Mouse (Mus musculus): Measurements from ENCODE around the gene Llgl2.
"Not testable (repeated sequence)": the region's sequence is repeated elsewhere in the genome, so short reads cannot be mapped to it uniquely, and the experiment has no call there.

Llgl2 gene

DNA sequence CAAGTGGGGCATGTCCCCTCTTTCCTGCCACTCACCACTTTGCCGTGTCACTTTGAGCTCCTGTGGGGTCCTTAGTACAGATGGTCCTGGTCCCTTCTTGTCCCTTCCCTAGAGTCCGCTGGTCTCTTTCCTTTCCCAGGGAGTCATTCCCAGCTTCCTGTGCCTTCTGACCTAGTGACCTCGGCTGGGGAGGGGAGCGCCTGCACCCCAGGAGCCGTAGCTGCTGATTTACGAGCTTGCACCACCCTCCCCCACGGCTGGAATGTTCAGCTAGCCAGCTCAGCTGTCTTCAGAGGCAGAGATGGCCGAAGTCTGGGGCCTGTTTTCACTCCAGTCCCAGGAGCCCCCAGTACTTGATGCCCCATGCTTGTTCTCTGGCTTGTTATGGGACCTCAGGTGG lies 8.7 kb downstream of the Llgl2 start:
- in situ Hi-C loops (cut with MboI; ENCODE audit: low sequenced_read_pairs): no loop called here

DNA sequence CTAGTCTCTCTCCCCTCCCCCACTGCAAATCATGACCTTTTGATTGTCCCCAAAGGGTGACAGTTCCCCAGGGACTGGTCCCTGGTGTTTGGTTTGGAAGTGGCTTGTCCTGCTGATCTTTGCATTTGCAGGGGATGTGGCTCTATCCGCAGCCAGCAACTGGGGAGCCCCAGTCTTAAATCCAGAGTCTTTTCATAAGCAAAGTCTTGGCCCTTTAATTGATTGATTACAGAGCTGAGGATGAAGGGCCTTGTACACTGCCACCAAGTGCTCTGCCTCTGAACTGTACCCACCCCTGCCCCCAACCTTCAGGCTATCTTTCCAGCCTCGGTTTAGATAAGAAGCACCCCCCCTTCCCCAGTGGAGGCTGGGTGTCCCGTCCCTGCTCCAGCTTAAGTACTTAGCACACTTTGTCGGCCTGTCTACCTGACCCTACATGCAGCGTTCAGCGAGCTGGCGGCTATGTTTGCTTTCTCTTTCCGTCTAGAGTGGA lies 9.2 kb downstream of the Llgl2 start:
- in situ Hi-C loops (cut with MboI; ENCODE audit: low sequenced_read_pairs): no loop called here

DNA sequence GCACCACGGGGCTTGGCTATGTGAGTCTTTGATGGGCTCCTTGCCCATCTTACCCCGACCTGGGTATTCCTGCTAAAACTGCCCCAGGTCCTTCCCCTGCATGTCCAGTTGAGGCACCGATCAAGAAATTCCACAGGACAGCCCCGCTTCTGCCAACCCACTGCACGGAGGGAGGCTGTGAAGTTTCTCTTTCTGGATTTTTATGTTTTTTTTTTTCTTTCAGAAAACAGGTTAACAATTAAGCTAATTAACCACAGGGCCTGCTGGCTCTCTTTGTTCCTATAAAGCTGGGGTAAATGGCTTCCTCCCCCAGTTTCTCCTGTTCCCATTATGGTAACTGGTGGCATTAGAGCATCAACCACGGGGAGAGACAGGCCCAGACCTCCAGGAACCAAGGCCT lies 10.2 kb downstream of the Llgl2 start:
- in situ Hi-C loops (cut with MboI; ENCODE audit: low sequenced_read_pairs): no loop called here

DNA sequence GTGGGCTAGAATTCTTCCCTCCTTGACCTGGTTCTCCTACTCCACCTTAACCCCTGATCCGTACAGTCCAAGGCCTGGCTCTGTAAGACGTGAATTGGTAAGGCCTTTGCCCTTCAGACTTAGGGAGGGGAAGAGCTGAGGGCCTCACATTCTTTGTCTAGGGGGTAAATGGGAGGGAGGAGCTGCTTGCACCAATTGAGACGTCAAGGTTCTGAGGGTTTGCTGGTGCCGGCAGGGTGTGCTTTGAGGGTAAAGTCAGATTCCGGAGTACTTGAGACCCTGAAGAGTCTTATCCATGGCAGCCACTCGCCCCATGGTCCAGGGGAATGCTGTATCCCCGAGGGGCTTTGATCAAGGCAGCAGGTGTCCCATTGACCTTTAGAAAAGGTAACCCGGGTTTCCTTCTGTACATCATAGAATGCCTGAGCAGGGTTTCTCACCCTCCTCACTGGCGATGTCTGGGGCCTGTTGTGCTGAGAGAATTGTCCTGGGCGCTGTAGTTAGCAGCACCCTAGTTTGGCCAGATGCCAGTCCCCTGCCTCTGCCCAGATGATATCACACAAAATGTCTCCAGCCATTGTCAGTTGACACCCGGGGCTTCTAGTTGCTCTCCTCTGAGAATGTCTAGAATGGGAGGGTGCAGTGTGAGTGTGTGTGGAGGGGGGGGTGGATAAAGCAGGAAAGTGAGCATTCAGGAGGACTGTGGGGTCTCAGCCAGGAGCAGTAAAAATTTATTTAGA lies 13.0 kb downstream of the Llgl2 start:
- in situ Hi-C loops (cut with MboI; ENCODE audit: low sequenced_read_pairs): no loop called here

DNA sequence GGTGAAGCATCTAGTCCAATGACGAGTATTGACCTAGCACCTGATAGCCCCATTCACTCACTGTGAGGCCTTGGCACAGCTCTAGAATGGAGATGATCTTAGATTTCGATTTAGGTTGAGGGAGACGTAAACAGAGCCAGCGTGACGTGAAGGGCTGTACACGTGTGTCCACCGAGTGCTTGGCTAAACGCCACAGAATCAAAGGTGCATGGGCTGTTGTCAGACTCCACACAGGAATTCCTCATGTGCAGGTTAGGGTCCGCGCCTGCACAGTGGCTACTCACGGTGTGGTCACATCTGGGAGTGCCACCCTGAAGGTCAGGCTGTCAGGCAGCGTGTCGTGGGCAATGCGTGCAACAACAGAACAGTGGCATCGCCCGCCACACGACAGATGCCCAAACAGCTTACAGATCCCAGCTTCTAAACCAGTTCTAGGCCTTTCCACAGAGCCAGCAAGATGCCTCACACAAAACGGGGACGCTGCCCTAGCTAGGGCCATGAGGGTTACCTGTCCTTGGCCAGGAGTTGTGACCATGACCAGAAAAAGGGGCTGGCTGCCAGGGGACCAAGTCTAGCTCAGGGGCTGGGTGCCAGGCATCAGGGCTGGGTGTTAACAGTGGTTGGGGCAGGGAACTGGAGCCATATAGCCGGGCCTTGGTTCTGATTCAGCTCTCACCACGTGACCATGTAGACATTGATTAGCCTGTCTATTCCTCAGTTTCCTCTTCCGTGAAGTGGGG lies 13.9 kb downstream of the Llgl2 start:
- in situ Hi-C loops (cut with MboI; ENCODE audit: low sequenced_read_pairs): no loop called here

DNA sequence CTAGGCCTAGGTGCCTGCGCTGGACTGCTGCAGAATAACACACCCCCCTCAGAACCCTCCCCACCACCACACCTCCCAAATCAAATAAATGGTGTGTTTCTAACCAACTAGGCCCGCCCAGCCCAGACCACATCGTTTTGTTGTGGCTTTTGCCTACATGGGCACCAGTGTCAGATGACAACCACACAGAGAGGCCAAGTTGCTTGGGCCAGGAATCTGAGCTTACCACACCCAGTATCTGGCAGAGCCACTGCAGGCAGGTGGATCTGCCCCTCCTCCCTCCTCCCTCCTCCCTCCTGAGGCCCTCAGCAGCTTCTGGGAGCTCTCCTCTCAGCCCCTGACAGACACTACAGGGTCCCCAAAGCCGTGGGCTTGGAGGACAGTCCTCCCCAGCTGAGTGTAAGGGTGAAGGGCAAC lies 15.1 kb downstream of the Llgl2 start:
- in situ Hi-C loops (cut with MboI; ENCODE audit: low sequenced_read_pairs): no loop called here

DNA sequence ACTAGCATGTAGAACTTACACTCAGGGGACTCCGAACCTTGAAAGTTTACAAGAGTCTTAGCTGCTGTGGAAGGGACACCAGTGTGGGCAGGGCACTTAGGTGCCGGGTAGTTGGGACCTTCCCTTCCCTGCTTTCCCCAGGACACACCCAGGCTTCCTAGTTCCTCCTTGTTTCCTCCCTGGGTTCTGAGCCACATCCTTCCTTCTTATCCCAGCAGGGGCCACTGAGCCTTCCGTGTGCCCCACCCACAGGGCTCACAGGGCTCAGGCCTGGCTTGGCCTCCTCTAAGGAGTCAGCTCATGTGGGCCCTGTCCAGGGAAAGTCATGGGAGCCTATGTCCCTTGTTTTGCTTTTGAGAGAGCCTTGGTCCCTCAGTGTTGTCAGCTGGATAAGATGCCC lies 15.9 kb downstream of the Llgl2 start:
- in situ Hi-C loops (cut with MboI; ENCODE audit: low sequenced_read_pairs): no loop called here

DNA sequence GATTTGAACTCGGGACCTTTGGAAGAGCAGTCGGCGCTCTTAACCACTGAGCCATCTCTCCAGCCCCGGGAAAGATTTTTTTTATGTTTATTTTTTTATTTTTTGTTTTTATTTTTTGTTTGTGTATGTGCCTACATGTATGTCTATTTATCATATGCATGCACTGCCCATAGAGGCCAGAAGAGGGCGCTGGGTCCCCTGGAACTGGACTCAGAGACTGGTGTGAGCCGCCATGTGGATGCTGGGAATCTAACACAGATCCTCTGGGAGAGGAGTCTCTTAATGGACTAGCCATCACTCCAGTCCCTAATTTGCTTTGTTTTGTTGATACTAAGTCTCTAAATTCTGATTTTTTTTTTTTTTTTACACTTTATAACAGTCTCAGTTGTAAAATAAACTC lies 17.2 kb downstream of the Llgl2 start:
- in situ Hi-C loops (cut with MboI; ENCODE audit: low sequenced_read_pairs): no loop called here

DNA sequence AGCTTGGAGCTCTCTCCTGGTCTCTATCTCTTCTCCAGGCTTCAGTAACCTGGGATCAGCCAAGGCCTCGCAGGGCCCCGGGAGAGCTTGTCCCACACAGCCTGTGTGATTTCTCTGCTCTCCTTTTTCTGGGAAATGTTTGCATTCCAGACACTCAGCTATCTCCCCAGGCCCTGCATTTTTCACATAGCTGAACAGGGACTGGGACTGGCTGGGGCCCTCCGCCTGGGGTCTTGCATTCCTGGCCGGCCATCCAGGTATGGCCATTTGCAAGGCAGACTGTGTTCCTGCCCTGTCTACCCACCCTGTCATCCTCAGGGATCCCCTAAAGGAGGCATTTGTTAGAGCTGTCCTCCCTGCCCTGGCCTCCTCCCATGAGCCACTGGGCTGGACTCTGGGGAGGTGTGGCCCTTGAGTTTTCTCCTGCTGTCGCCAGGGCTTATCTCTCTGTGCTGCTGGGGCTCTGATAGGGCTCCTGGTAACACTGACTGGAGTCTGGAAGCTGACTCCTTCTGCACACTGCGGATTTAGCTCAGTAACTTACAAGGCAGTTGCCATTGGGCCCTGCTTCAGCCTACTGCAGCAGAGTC lies 18.2 kb downstream of the Llgl2 start:
- in situ Hi-C loops (cut with MboI; ENCODE audit: low sequenced_read_pairs): no loop called here

DNA sequence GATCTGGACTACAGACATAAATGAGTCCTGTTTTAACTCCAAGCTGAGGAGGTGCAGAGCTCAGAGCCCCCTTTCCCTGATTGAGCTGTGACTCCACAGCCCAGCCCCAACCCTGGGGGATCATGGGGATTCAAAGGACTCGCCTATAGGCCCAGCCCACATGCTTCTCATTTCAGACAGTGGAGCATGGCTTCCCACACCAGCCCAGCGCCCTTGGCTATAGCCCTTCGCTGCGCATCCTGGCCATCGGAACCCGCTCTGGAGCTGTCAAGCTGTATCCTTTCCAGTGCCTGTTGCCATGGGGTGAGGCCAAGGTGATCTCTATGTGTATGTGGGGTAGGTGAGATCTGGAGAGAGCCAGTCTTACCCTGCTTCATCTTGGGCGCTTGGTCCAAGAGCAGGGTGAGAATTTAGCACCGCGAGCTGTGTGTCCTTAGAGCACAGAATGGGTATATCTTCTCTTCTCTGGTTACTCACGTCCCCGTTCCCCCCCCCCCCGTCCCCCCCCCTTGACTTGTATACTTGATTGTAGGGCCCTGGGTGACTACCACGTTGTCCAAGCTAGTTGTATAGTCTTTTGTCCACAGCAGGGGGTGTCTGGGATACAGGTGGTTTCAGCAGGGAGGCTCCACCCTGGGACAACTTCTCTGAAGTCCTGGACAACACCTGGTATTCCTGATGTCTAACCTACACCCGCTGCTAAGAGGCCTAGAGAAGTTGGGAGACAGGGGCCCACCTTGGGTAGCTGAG lies 19.5 kb downstream of the Llgl2 start:
- in situ Hi-C loops (cut with MboI; ENCODE audit: low sequenced_read_pairs): no loop called here

DNA sequence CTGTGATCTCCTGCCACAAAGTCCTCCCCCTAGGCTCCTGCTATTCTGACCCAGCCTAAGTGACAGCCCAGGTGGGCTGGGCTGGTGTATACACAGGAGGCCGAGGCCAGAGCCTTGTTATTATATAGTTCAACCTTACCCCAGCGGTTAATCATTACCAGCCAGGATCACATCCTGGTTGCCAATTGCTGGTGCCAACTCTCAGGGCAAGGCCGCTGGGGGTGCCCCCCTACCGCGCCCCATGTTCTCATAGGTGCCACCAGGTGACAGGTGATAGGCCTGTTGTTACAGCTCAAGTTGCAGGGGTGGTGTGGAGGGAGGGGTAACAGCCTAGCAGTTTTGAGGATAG lies 20.0 kb downstream of the Llgl2 start:
- in situ Hi-C loops (cut with MboI; ENCODE audit: low sequenced_read_pairs): no loop called here

DNA sequence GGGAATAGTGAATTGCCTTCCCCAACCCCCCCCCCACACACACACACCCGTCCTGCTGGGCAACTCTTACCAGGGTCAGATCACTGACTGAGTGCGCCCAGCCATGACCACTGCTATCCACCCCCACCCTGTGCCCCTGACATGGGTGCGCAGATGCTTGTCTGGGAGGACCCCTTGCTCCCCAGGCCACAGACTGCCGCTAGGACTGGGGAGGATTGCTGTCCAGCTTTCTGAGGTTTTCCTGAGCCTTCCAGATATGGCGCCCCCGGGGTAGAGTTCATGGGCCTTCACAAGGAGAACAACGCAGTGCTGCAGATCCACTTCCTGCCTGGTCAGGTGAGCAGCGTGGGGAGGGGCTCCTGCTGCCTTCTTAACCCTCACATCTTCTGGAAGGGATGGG lies 20.4 kb downstream of the Llgl2 start:
- in situ Hi-C loops (cut with MboI; ENCODE audit: low sequenced_read_pairs): no loop called here

DNA sequence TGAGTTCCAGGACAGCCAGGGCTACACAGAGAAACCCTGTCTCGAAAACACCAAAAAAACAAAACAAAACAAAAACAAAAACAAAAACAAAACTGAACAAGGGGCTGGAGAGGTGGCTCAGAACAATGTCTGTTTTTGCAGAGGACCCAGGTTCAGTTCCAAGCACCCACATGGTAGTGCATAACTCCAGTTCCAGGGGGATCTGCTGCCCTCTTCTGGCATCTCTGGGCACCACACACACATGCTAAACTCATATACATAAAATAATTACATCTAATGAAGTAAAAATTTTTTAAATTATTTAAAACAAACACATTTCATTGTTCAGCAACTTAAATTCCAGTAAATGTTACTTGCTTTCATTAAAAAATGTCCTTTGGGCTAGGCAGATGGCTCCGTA lies 22.0 kb downstream of the Llgl2 start:
- in situ Hi-C loops (cut with MboI; ENCODE audit: low sequenced_read_pairs): no loop called here

DNA sequence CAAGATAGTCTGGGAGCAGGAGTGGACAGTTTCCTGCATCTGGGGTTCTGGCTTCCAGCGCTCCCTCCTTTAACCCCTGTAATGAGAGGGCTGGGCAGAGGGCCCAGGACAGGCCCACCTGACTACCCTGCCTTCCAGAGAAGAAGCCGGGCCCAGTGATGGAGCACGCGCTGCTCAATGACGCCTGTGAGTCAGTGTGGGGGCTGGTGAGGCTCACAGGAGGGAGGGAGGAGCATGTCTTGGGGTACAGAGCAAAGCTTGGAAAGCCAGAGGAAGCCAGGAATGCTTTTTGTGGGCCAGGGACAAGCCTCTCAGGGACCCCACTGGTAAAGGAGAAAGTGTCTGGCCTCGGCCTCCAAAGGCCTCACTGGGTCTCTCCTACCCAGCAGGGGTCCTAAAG lies 30.8 kb downstream of the Llgl2 start:
- in situ Hi-C loops (cut with MboI; ENCODE audit: low sequenced_read_pairs): no loop called here

DNA sequence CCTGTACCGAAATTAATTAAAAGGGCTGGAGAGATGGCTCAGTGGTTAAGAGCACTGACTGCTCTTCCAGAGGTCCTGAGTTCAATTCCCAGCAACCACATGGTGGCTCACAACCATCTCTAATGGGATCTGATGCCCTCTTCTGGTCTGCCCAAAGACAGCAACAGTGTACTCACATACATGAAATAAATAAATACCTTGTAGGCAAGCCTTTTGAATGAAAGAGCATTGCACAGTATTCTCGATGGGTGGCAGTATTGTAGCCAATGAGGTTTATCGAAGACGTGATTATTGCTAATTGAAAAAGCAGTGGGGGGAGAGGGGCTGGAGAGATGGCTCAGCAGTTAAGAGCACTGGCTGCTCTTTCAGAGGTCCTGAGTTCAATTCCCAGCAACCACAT lies 33.3 kb downstream of the Llgl2 start:
- in situ Hi-C loops (cut with MboI; ENCODE audit: low sequenced_read_pairs): not testable (repeated sequence)

DNA sequence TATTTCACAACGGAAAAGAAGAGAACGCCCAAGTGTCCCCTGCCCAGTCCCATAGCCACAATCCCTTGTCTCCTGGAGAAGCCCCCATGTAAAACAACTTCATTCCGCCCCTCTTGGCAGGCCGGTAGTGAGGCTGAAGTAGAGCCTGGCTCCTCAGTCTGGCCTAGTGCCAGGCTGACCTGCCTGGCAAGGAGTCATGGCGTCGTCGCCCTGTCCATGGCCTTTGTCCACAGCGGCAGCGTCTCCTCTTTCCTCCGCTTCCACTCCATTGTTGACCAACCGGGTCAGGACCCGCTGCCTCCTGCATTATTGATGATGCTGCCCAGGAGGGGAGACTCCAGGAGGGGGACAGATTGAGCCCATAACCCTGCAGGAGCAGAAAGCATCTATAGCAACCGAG lies 34.1 kb downstream of the Llgl2 start:
- in situ Hi-C loops (cut with MboI; ENCODE audit: low sequenced_read_pairs): no loop called here

DNA sequence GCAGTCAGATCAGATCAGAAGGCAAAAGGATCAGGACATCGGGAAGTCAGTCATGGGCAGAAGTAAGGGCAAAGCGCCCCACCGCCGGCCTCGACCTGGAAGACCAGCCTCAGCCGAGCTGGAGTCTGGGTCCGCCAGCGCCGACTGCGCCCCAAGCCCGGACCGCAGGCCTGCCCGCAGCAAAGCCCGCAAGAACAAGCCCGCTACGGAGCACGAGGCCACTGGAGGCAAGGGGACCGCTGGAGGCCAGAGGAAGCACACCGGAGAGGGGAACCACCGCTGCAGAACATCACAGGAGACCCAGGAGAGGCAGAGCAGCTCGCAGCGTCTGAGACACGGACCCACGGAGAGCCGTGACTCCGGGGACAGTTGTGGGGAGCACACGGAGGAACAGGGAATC lies 34.5 kb downstream of the Llgl2 start, which contains the start of gene Myo15b:
Gene Myo15b, plus strand, starts transcription at position 53 of the 400 bp plus-strand sequence.
- in situ Hi-C loops (cut with MboI; ENCODE audit: low sequenced_read_pairs): no loop called here

DNA sequence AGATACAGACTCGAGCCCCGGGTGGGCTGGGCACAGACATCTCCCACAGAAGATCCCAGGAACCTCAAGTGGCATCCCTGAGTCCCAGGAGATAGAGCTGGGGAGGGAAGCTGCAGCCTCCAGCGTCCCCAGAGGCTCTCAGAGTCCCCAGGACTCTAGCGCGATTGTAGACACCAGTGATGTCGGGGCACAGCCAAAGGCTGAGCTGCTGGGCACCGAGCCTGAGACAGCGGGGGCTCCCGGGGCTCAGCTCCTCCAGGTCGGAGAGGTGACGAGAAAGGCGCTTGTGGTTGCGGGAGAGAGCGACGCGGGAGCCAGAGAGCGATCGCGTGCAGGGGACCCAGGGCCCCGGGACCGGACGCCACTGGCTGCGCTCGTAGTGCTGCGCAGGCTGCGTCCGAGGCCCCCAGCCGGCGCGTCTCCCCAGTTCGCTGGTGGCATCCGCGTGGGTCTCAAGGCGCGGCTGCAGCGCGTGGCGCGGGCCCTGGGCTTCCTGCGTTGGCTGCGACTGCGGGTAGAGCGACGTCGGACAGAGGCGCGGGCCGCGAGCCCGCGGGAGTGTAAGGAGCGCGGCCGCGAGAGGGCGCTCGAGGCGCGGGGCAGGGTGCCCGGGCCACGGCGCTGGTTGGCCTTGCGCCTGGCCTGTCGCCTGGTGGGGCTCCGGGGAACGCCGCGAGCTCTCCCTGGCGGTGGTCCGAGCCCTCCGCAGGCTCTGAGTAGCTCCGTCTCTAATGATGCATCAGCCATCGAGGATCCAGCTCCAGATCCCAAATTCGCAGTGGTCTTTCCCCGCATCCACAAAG lies 35.5 kb downstream of the Llgl2 start:
- in situ Hi-C loops (cut with MboI; ENCODE audit: low sequenced_read_pairs): no loop called here

DNA sequence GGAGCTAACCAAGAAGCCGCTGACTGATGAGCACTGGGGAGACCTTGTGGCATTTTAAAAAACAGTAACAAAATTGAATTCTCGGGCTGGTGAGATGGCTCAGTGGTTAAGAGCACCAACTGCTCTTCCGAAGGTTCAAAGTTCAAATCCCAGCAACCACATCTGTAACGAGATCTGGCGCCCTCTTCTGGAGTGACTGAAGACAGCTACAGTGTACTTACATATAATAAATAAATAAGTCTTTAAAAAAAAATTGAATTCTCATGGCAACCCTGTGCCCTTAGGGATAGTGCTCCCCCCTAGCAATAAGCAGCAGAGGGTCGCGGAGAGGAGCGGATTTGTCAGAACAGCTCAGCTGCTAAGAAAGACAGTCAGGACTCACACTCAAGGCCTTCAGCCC lies 40.0 kb downstream of the Llgl2 start:
- in situ Hi-C loops (cut with MboI; ENCODE audit: low sequenced_read_pairs): no loop called here

DNA sequence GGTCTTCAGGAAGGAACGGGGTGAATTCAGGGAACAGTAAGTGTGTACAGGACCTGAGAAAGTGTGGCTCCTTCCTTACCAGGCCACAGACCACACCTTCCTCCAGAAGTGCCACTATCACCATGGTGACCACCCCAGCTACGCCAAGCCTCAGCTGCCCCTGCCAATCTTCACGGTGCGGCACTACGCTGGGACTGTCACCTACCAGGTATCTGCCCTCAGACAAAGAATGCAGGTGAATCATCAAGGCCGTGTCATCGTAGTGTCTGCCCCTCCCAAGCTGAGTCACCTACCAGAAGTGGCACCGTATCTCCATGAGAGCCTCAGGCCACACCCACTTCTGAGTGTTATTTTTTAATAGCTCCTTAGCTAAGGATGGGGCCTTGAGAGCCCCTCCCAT lies 45.5 kb downstream of the Llgl2 start:
- in situ Hi-C loops (cut with MboI; ENCODE audit: low sequenced_read_pairs): no loop called here

DNA sequence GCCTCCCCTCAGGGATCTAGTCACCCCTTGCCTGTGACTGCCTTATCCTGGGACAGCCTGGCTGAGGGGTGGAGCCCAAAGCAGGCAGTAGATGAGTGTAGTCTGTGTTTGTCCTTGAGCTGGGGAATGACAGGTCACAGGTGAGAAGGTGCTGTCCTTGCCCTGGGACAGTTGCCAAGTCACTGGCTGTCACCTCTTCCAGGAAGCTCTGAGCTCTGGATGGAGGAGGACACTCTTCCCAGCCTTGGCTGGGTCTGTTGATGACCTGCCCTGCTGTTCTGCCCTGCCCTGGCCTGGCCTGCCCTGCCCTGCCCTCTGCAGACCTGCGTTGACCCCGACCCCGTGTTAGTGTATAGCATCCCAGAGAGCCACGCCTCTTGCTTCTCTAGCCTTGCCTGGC lies 48.6 kb downstream of the Llgl2 start:
- in situ Hi-C loops (cut with MboI; ENCODE audit: low sequenced_read_pairs): no loop called here

All from CH12F3 (cell line).